Comparison of ENCODE assay signal across 8 mouse cellular contexts in the genomic region with DNA sequence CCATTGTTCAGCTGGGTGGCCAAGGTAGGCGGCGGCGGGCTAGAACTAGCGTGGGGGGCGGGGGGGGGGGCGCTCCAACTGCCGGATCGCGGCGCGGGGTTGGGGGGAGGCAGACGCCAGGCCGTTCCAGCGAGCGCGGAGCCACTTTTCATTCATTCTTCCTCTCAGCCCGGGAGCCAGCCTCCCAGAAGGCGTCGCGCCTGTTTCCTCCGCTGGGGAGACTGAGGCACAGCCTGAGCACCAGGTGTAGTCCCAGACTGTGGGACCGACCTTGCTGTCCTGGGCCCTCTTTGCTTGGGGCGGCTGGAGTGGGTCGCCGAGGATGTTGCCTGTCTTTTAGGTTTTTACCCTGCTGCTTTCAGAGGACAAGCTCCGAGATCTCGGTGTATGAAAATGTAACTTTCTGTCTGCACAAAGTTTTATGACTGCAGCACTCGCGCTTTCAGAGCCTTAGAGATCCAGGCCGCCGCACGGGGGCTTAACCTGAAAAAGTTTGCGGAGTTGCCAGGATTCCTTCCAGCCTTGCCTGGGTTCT.
DNase-seq lines count a peak whose midpoint lies in the region; ATAC-seq and TF ChIP-seq lines count a peak whose summit lies in the region.

No protein-coding gene starts in this region.

- H3K4me1 ChIP-seq in G1E (ENCODE audit: insufficient read depth, low read depth, low read length): peaks cover 29% of the 10 kb centered on the region
- H3K4me1 ChIP-seq in embryonic facial prominence, embryonic 10.5 days: peaks cover 37% of the 10 kb centered on the region
- H3K4me1 ChIP-seq in hindbrain, embryonic 16.5 days (ENCODE audit: control insufficient read depth, insufficient read depth, low read depth, low read length): peaks cover 12% of the 10 kb centered on the region
- peaks cover 30% of the 10 kb centered on the region for H3K4me1 ChIP-seq in lung, embryonic 15.5 days
- H3K4me1 ChIP-seq in stomach, embryonic 16.5 days (ENCODE audit: control insufficient read depth, insufficient read depth, low read length): peaks cover 37% of the 10 kb centered on the region

- ATAC-seq in G1E (ENCODE audit: extremely low read depth, insufficient number of reproducible peaks, low FRiP score, poor library complexity, severe bottlenecking): no peak
- ATAC-seq in hindbrain, embryonic 16.5 days: peak; percentile 66
- ATAC-seq in lung, embryonic 15.5 days (ENCODE audit: borderline replicate concordance, extremely low read depth, low FRiP score, low TSS enrichment): peak; percentile 51
- peak; percentile 34 for ATAC-seq in stomach, embryonic 16.5 days (ENCODE audit: insufficient read depth, low FRiP score)

- peak overlapping the region; percentile 85 for H3K4me2 ChIP-seq in hindbrain, embryonic 16.5 days (ENCODE audit: low read length)
- peak overlapping the region; percentile 92 for H3K4me2 ChIP-seq in lung, embryonic 15.5 days
- H3K4me2 ChIP-seq in stomach, embryonic 16.5 days (ENCODE audit: low read depth, low read length): peak overlapping the region; percentile 67

- DNase-seq in layer of hippocampus, adult 2 months (ENCODE audit: low spot score in 2 of 2): peak in 1 of 2 experiments; percentile 21
- DNase-seq in layer of hippocampus, adult 9-10 months (ENCODE audit: low spot score): no peak
- DNase-seq in G1E (ENCODE audit: low spot score): peak; percentile 35
- peak; percentile 55 for DNase-seq in embryonic facial prominence, embryonic 10.5 days (ENCODE audit: low spot score)
- no peak for DNase-seq in gastrocnemius, adult 18-20 months (ENCODE audit: low spot score)

- 1% methylated on average over 33 of the region's 33 CpGs for WGBS in embryonic facial prominence, embryonic 10.5 days
- 0% methylated on average over 25 of the region's 33 CpGs for WGBS in hindbrain, embryonic 16.5 days
- 1% methylated on average over 24 of the region's 33 CpGs for WGBS in lung, embryonic 15.5 days
- under 1% methylated on average over 31 of the region's 33 CpGs for WGBS in stomach, embryonic 16.5 days

- H3K27me3 ChIP-seq in G1E (ENCODE audit: insufficient read depth, low read length): 0 out of 2 replicates have a peak, but pooled peaks cover 2% of the 10 kb centered on the region
- H3K27me3 ChIP-seq in embryonic facial prominence, embryonic 10.5 days (replicated peaks; ENCODE audit: low read depth, poor library complexity, severe bottlenecking): no peaks in the 10 kb centered on the region
- no peaks in the 10 kb centered on the region for H3K27me3 ChIP-seq in hindbrain, embryonic 16.5 days (replicated peaks; ENCODE audit: control insufficient read depth, insufficient read depth, low read length)
- H3K27me3 ChIP-seq in lung, embryonic 15.5 days: no peaks in the 10 kb centered on the region
- H3K27me3 ChIP-seq in stomach, embryonic 16.5 days (ENCODE audit: control insufficient read depth, insufficient read depth, low read length): no peaks in the 10 kb centered on the region

- H3K36me3 ChIP-seq in G1E (replicated peaks): peaks cover 11% of the 10 kb centered on the region
- H3K36me3 ChIP-seq in embryonic facial prominence, embryonic 10.5 days (replicated peaks): no peaks in the 10 kb centered on the region
- H3K36me3 ChIP-seq in hindbrain, embryonic 16.5 days (ENCODE audit: control insufficient read depth, insufficient read depth, low read length): no peaks in the 10 kb centered on the region
- no peaks in the 10 kb centered on the region for H3K36me3 ChIP-seq in lung, embryonic 15.5 days
- H3K36me3 ChIP-seq in stomach, embryonic 16.5 days (ENCODE audit: control insufficient read depth, insufficient read depth, low read length): no peaks in the 10 kb centered on the region

- peak; percentile 11; the same call in 1 of the 2 replicates for TF ChIP-seq CTCF in layer of hippocampus, adult 2 months (conservative IDR thresholded peaks at IDR 0.05)
- no peak for TF ChIP-seq CTCF in G1E (IDR thresholded peaks at IDR 0.05; ENCODE audit: low read depth, low read length)

- H3K4me3 ChIP-seq in layer of hippocampus, adult 2 months: peak overlapping the region; percentile 78
- peak overlapping the region; percentile 88 for H3K4me3 ChIP-seq in G1E (ENCODE audit: low read depth, low read length)
- H3K4me3 ChIP-seq in embryonic facial prominence, embryonic 10.5 days: peak overlapping the region; percentile 84
- H3K4me3 ChIP-seq in hindbrain, embryonic 16.5 days (ENCODE audit: low read length): peak overlapping the region; percentile 62
- H3K4me3 ChIP-seq in lung, embryonic 15.5 days: peak overlapping the region; percentile 75
- peak overlapping the region; percentile 60 for H3K4me3 ChIP-seq in stomach, embryonic 16.5 days (replicated peaks; ENCODE audit: low read length)

- H3K9me3 ChIP-seq in G1E (replicated peaks): no peaks in the 10 kb centered on the region
- no peaks in the 10 kb centered on the region for H3K9me3 ChIP-seq in embryonic facial prominence, embryonic 10.5 days
- no peaks in the 10 kb centered on the region for H3K9me3 ChIP-seq in hindbrain, embryonic 16.5 days (ENCODE audit: control insufficient read depth, low read length)
- no peaks in the 10 kb centered on the region for H3K9me3 ChIP-seq in lung, embryonic 15.5 days
- no peaks in the 10 kb centered on the region for H3K9me3 ChIP-seq in stomach, embryonic 16.5 days (replicated peaks; ENCODE audit: control insufficient read depth, low read length)

- peak overlapping the region; percentile 41; the same call in 1 of the 2 replicates for H3K27ac ChIP-seq in layer of hippocampus, adult 2 months
- peak overlapping the region; percentile 94 for H3K27ac ChIP-seq in embryonic facial prominence, embryonic 10.5 days (replicated peaks)
- H3K27ac ChIP-seq in hindbrain, embryonic 16.5 days (ENCODE audit: low read depth, low read length): peak overlapping the region; percentile 46; the same call in 1 of the 2 replicates
- H3K27ac ChIP-seq in lung, embryonic 15.5 days: peak overlapping the region; percentile 80
- H3K27ac ChIP-seq in stomach, embryonic 16.5 days (ENCODE audit: low read length): peak overlapping the region; percentile 72

- H3K9ac ChIP-seq in hindbrain, embryonic 16.5 days (ENCODE audit: low read depth, low read length): peak overlapping the region; percentile 77
- H3K9ac ChIP-seq in lung, embryonic 15.5 days: peak overlapping the region; percentile 70
- peak overlapping the region; percentile 82 for H3K9ac ChIP-seq in stomach, embryonic 16.5 days (ENCODE audit: low read length)

Comparison
In these comparisons a context has a peak if more than half of its experiments do, and no peak if none do; other contexts are left out.
1. DNase-seq: peak in G1E (single experiment) and embryonic facial prominence, embryonic 10.5 days (single experiment); none in layer of hippocampus, adult 9-10 months (single experiment) and gastrocnemius, adult 18-20 months (single experiment).
2. H3K27ac ChIP-seq: peak in every context shown above with its lines; median percentile 94 in embryonic facial prominence, embryonic 10.5 days; 80 in lung, embryonic 15.5 days; 72 in stomach, embryonic 16.5 days; 46 in hindbrain, embryonic 16.5 days; 41 in layer of hippocampus, adult 2 months.
3. Peak in every context shown above with its lines, with median percentiles within 50 percentile points of each other: H3K4me3 ChIP-seq, H3K4me2 ChIP-seq and H3K9ac ChIP-seq.